17 mouse cellular contexts compared by ENCODE assay signal in genomic region chr3:146117997-146118457, GRCm38 (mm10). TPM values are rescaled to one million over a fixed set of nuclear protein-coding genes. Genes with fewer than 3 reads are reported as not detected.
DNase-seq lines count a peak whose midpoint lies in the region; ATAC-seq and TF ChIP-seq lines count a peak whose summit lies in the region.
"Had no signal": no experiment of that assay in that cellular context is flagged by ENCODE, and none has a peak within 500 bp of the region (broad histone marks: within the 10 kb centered on the region; RNA-seq: fewer than 3 reads in every experiment).

No protein-coding gene starts in this region.

- H3K4me3 ChIP-seq in heart, embryonic 12.5 days = no peak overlapping the region; the same call in 1 of the 2 replicates
- no peak overlapping the region for H3K4me3 ChIP-seq in heart, adult 2 months
- H3K4me3 ChIP-seq in embryonic facial prominence, embryonic 10.5 days = peak overlapping the region; percentile 53
- H3K4me3 ChIP-seq in midbrain, embryonic 10.5 days = no peak overlapping the region
- no peak overlapping the region for H3K4me3 ChIP-seq in left cerebral cortex, adult 2 months
- H3K4me3 ChIP-seq: gastrocnemius, adult 2 months had no signal

- H3K9me3 ChIP-seq in heart, embryonic 12.5 days (replicated peaks) = no peaks in the 10 kb centered on the region
- H3K9me3 ChIP-seq in embryonic facial prominence, embryonic 10.5 days = no peaks in the 10 kb centered on the region
- no peaks in the 10 kb centered on the region for H3K9me3 ChIP-seq in midbrain, embryonic 10.5 days (replicated peaks)
- H3K9me3 ChIP-seq: forebrain, embryonic 13.5 days; G1E; limb, embryonic 15.5 days; neural tube, embryonic 15.5 days had no signal

- no peak for TF ChIP-seq POLR2A in heart, adult 2 months (IDR thresholded peaks at IDR 0.05; ENCODE audit: insufficient read depth, low read depth, low read length)

- intact Hi-C loops in heart, adult 2 months (cut with DNase I) = no loop called here
- intact Hi-C loops in left cerebral cortex, adult 2 months (cut with DNase I) = no loop called here

- H3K4me1 ChIP-seq in heart, embryonic 12.5 days (replicated peaks) = peaks cover 18% of the 10 kb centered on the region
- no peaks in the 10 kb centered on the region for H3K4me1 ChIP-seq in heart, adult 2 months (ENCODE audit: control insufficient read depth, insufficient read depth, low read length)
- peaks cover 33% of the 10 kb centered on the region for H3K4me1 ChIP-seq in embryonic facial prominence, embryonic 10.5 days
- H3K4me1 ChIP-seq in midbrain, embryonic 10.5 days = peaks cover 23% of the 10 kb centered on the region

- H3K9ac ChIP-seq in heart, embryonic 12.5 days = no peak overlapping the region
- H3K9ac ChIP-seq in heart, adult 2 months (ENCODE audit: low read depth, low read length) = no peak overlapping the region
- H3K9ac ChIP-seq: forebrain, embryonic 13.5 days; limb, embryonic 15.5 days; neural tube, embryonic 15.5 days had no signal

- peak overlapping the region; percentile 62 for H3K4me2 ChIP-seq in heart, embryonic 12.5 days

- 47% methylated on average over 9 of the region's 9 CpGs for WGBS in heart, embryonic 12.5 days
- 63% methylated on average over 9 of the region's 9 CpGs for WGBS in heart, adult 2 months
- WGBS in embryonic facial prominence, embryonic 10.5 days = 59% methylated on average over 9 of the region's 9 CpGs
- WGBS in midbrain, embryonic 10.5 days = 61% methylated on average over 9 of the region's 9 CpGs

- no peaks in the 10 kb centered on the region for H3K36me3 ChIP-seq in heart, embryonic 12.5 days
- no peaks in the 10 kb centered on the region for H3K36me3 ChIP-seq in heart, adult 2 months (ENCODE audit: control insufficient read depth, insufficient read depth, low read length)
- no peaks in the 10 kb centered on the region for H3K36me3 ChIP-seq in embryonic facial prominence, embryonic 10.5 days (replicated peaks)
- no peaks in the 10 kb centered on the region for H3K36me3 ChIP-seq in midbrain, embryonic 10.5 days
- H3K36me3 ChIP-seq: G1E; limb, embryonic 15.5 days; neural tube, embryonic 15.5 days had no signal

- H3K79me2 ChIP-seq in heart, adult 2 months (replicated peaks; ENCODE audit: control insufficient read depth, insufficient read depth, low read length) = no peaks in the 10 kb centered on the region

- H3K27ac ChIP-seq in heart, embryonic 12.5 days (ENCODE audit: poor library complexity, severe bottlenecking) = no peak overlapping the region
- no peak overlapping the region for H3K27ac ChIP-seq in heart, adult 2 months
- no peak overlapping the region for H3K27ac ChIP-seq in embryonic facial prominence, embryonic 10.5 days (replicated peaks)
- no peak overlapping the region for H3K27ac ChIP-seq in midbrain, embryonic 10.5 days (replicated peaks)
- H3K27ac ChIP-seq in left cerebral cortex, adult 2 months = no peak overlapping the region
- H3K27ac ChIP-seq: forebrain, embryonic 13.5 days; gastrocnemius, adult 2 months; limb, embryonic 15.5 days; neural tube, embryonic 15.5 days had no signal

- TF ChIP-seq CTCF in heart, adult 2 months (IDR thresholded peaks at IDR 0.05) = no peak
- TF ChIP-seq CTCF in left cerebral cortex, adult 2 months (IDR thresholded peaks at IDR 0.05) = no peak

- ATAC-seq in heart, embryonic 12.5 days (ENCODE audit: insufficient number of reproducible peaks, low FRiP score) = no peak
- ATAC-seq: forebrain, embryonic 13.5 days had no signal

- DNase-seq in heart, adult 2 months = no peak
- peak; percentile 12 for DNase-seq in kidney, postnatal 10 days
- DNase-seq in kidney, adult 18-20 months = no peak
- DNase-seq in embryonic facial prominence, embryonic 10.5 days (ENCODE audit: low spot score) = no peak
- peak; percentile 44 for DNase-seq in lung, postnatal 36 days
- DNase-seq in midbrain, embryonic 10.5 days (ENCODE audit: low spot score) = no peak
- no peak for DNase-seq in left cerebral cortex, adult 2 months (ENCODE audit: extremely low spot score in 1 of 2, low spot score in 2 of 2)
- DNase-seq: cerebellum, adult 8-10 months; gastrocnemius, adult 2 months; heart, postnatal 14 days; thymus, postnatal 14 days had no signal

- no peak for TF ChIP-seq EP300 in heart, adult 2 months (IDR thresholded peaks at IDR 0.05; ENCODE audit: insufficient read depth, low read depth, low read length)

- H3K27me3 ChIP-seq in heart, embryonic 12.5 days (replicated peaks) = peaks cover 39% of the 10 kb centered on the region
- H3K27me3 ChIP-seq in heart, adult 2 months (ENCODE audit: control insufficient read depth, insufficient read depth, low read length) = no peaks in the 10 kb centered on the region
- H3K27me3 ChIP-seq in embryonic facial prominence, embryonic 10.5 days (replicated peaks; ENCODE audit: low read depth, poor library complexity, severe bottlenecking) = peaks cover 49% of the 10 kb centered on the region
- H3K27me3 ChIP-seq in midbrain, embryonic 10.5 days (ENCODE audit: low read depth, poor library complexity, severe bottlenecking) = peaks cover 46% of the 10 kb centered on the region

RNA-seq across cellular contexts. Expression of gene Mcoln3, which starts 0.8 kb away (rescaled TPM):
- 0.66 and 1.1 TPM in 2 replicates for polyA plus RNA-seq in heart, embryonic 12.5 days (2016; fragmentation: Nextera tagmentation; extraction: Ambion mirVana)
- total RNA-seq in heart, adult 2 months (2021) = not detected
- not detected in 2 replicates for polyA plus RNA-seq in heart, adult 2 months (2012; rRNA removed)
- 8.7 and 8.8 TPM in 2 replicates for polyA plus RNA-seq in embryonic facial prominence, embryonic 10.5 days (2016; fragmentation: Nextera tagmentation; extraction: Ambion mirVana)
- polyA plus RNA-seq in midbrain, embryonic 10.5 days (2016; fragmentation: Nextera tagmentation; extraction: Ambion mirVana) = 4.0 and 4.6 TPM in 2 replicates
- total RNA-seq in left cerebral cortex, adult 2 months (2021) = not detected
- total RNA-seq: G1E; gastrocnemius, adult 2 months had no signal
- polyA plus RNA-seq: G1E had no signal

RNA-seq across cellular contexts. Expression of gene Wdr63, which starts 10.1 kb away (rescaled TPM):
- polyA plus RNA-seq in heart, embryonic 12.5 days (2016; fragmentation: Nextera tagmentation; extraction: Ambion mirVana) = not detected in 2 replicates
- total RNA-seq in heart, adult 2 months (2021) = not detected
- polyA plus RNA-seq in heart, adult 2 months (2012; rRNA removed) = 0.53 TPM in 1 of 2 replicates, not detected in the other
- 0.24 and 0.40 TPM in 2 replicates for polyA plus RNA-seq in embryonic facial prominence, embryonic 10.5 days (2016; fragmentation: Nextera tagmentation; extraction: Ambion mirVana)
- polyA plus RNA-seq in midbrain, embryonic 10.5 days (2016; fragmentation: Nextera tagmentation; extraction: Ambion mirVana) = 0.17 and 0.19 TPM in 2 replicates
- total RNA-seq in left cerebral cortex, adult 2 months (2021) = under 1 TPM; 0.21 to 0.25 TPM
- total RNA-seq: G1E; gastrocnemius, adult 2 months; monocyte, adult 5-6 weeks had no signal
- polyA plus RNA-seq: G1E; limb, embryonic 15.5 days had no signal

RNA-seq across cellular contexts. Expression of gene Mcoln2, which starts 31.6 kb away (rescaled TPM):
- polyA plus RNA-seq in heart, embryonic 12.5 days (2016; fragmentation: Nextera tagmentation; extraction: Ambion mirVana) = 0.19 and 0.57 TPM in 2 replicates
- under 1 TPM in 1 of 2 experiments, not detected in 1; 0.18 TPM for total RNA-seq in heart, adult 2 months (2021)
- polyA plus RNA-seq in heart, adult 2 months (2012; rRNA removed) = 0.41 TPM in 1 of 2 replicates, not detected in the other
- 0.12 and 0.18 TPM in 2 replicates for polyA plus RNA-seq in embryonic facial prominence, embryonic 10.5 days (2016; fragmentation: Nextera tagmentation; extraction: Ambion mirVana)
- 0.20 and 0.29 TPM in 2 replicates for polyA plus RNA-seq in midbrain, embryonic 10.5 days (2016; fragmentation: Nextera tagmentation; extraction: Ambion mirVana)
- not detected for total RNA-seq in left cerebral cortex, adult 2 months (2021)
- polyA plus RNA-seq: G1E had no signal

Comparison
In these comparisons a context has a peak if more than half of its experiments do, and no peak if none do; other contexts are left out.
1. DNase-seq: peak in kidney, postnatal 10 days (single experiment) and lung, postnatal 36 days (single experiment); none in heart, adult 2 months (0 of 2), kidney, adult 18-20 months (single experiment), embryonic facial prominence, embryonic 10.5 days (single experiment), midbrain, embryonic 10.5 days (single experiment) and left cerebral cortex, adult 2 months (0 of 2).